Mouse (Mus musculus): Measurements from ENCODE around the gene Ccr1l1. TPM values are rescaled to one million over a fixed set of nuclear protein-coding genes. Genes with fewer than 3 reads are reported as not detected.
A peak's percentile ranks its signal among the peaks of the same experiment; 100 is the strongest.

Ccr1l1 gene
- polyA plus RNA-seq, 1 experiment from 2014 or later: not detected

DNA sequence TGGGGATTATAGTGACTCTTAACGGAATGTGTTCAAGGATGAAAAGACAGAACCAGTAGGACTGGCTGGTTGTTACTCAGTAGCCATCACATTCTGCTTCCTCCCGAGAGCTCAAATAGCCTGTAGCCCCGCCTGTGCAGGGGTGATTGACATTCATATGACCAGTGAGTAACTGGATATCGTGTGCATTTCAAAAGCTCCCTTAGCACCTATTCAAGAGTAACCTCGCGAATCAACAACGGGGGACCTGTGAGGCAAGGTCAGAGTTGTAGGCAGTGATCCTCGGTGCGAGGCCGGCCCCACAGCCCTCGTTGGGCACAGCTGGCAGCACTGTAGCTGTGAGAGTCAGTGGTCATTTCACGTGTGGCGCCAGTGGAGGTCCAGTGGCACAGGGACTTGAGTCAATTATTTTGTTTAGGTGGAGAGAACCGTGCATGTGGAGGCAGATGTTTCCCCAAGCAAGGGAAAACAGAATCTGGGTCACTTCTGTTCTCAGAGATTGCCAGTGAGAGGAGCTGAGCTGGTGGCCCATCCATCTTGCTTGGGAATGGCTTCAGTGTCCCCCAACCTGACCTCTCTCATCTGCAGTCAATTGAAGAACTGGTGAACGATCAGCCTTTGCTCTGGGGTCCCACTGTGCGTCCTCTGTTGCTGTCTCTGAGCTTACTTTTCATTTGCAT is 50.8 kb downstream of the Ccr1l1 start:
- H3K36me3 ChIP-seq: no peaks in the 10 kb centered on the region
- 44% methylated on average over 16 of the region's 16 CpGs for WGBS (ENCODE audit: insufficient replicate concordance)
- peaks cover 81% of the 10 kb centered on the region for H3K4me1 ChIP-seq (replicated peaks)
- peak overlapping the region; percentile 54 for H3K27ac ChIP-seq
- H3K27me3 ChIP-seq: no peaks in the 10 kb centered on the region
- no peak overlapping the region for H3K9ac ChIP-seq
- ATAC-seq (ENCODE audit: low read depth) (no peak), DNase-seq (no peak)
- peak overlapping the region; percentile 67 for H3K4me2 ChIP-seq
- peaks cover 3% of the 10 kb centered on the region; the same call in 1 of the 2 replicates for H3K9me3 ChIP-seq (replicated peaks)
- peak overlapping the region; percentile 37 for H3K4me3 ChIP-seq (replicated peaks)

Other genes with a start within 250 kb of the Ccr1l1 start
- 0.08 and 0.15 TPM in 2 replicates for gene Cxcr6, start 171.9 kb downstream of the Ccr1l1 start, polyA plus RNA-seq (2015; fragmentation: Nextera tagmentation; extraction: Ambion mirVana)
- 3.4 and 3.8 TPM in 2 replicates for gene Fyco1, start 126.5 kb downstream of the Ccr1l1 start, polyA plus RNA-seq (2015; fragmentation: Nextera tagmentation; extraction: Ambion mirVana)
- gene Xcr1, start 116.4 kb downstream of the Ccr1l1 start, polyA plus RNA-seq (2015; fragmentation: Nextera tagmentation; extraction: Ambion mirVana): not detected in 2 replicates
- 1.7 and 1.9 TPM in 2 replicates for gene Ccr1, start 9.7 kb downstream of the Ccr1l1 start, polyA plus RNA-seq (2015; fragmentation: Nextera tagmentation; extraction: Ambion mirVana)
- gene Ccr3, start 43.6 kb upstream of the Ccr1l1 start, polyA plus RNA-seq (2015; fragmentation: Nextera tagmentation; extraction: Ambion mirVana): 0.10 and 0.12 TPM in 2 replicates
- 3.9 and 4.5 TPM in 2 replicates for gene Ccr2, start 123.5 kb upstream of the Ccr1l1 start, polyA plus RNA-seq (2015; fragmentation: Nextera tagmentation; extraction: Ambion mirVana)
- 1.4 and 1.6 TPM in 2 replicates for gene Ccr5, start 143.1 kb upstream of the Ccr1l1 start, polyA plus RNA-seq (2015; fragmentation: Nextera tagmentation; extraction: Ambion mirVana)